Mouse (Mus musculus) frontal cortex, adult (tissue): Measurements from ENCODE around the gene Nsun6.

Experiments
- ATAC-seq: cut with Nextera tagmentation; 2 replicates; pipeline ENCODE4 v1.9.2; 2017; ENCODE audit warnings: mild to moderate bottlenecking, moderate library complexity, mixed read lengths; ENCODE audit not compliant: low TSS enrichment

Nsun6 gene

GRCm38 (mm10) chr2:14992531-14992930 is 62.3 kb downstream of the Nsun6 start:
- no peak for ATAC-seq

DNA sequence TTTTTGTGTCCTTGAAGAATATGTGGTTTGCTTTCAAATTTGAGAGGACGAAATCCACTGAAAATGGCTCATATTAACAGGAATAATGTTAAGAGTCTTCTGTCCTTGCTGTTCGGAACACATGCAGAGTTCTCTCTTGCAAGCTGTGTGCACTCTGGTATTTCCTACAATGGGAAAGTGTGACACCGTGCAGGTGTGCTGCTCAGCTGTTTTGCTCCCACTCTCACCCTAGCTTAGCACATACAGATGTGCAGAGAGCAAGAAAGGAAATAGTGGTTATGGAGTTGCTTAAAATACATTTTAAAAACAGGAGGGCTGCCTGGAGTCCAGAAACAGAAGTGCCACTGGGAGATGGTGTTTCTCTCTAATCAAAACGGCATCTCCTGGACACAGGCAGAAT is 65.5 kb downstream of the Nsun6 start:
- ATAC-seq: no peak

DNA sequence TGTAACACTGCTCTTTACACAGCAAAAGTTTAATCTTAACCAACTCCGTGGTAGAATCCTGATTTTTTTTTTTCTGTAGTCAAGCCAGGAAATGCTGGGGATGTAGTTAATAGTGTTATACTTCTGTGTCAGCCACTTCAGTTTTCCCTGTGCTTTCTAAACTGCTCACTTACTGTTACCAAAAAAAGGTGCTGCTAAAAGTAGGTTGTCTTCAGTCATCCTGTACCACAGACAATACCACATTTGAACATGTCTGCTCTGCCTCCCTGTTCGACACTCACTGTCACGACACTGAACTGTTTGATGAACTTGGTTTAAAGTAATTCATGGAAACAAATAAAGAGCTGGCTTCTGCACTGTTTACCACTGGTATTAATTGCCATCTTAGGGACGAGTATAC is 66.4 kb downstream of the Nsun6 start:
- peak; percentile 75 for ATAC-seq

DNA sequence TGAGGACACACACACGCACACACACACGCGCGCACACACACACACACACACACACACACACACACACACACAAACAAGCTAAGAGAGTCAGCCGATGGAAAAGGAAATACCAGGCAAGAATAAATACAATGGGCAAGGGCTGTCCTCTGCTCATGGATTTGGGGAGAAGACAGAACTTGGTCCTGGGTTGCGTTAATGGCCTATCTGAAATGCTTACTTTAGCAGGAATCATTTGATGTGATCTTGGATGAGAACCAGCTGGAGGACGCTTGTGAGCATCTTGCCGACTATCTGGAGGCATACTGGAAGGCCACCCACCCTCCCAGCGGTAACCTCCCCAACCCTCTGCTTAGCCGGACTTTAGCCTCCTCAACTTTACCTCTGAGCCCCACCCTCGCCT is 70.8 kb downstream of the Nsun6 start:
- no peak for ATAC-seq

DNA sequence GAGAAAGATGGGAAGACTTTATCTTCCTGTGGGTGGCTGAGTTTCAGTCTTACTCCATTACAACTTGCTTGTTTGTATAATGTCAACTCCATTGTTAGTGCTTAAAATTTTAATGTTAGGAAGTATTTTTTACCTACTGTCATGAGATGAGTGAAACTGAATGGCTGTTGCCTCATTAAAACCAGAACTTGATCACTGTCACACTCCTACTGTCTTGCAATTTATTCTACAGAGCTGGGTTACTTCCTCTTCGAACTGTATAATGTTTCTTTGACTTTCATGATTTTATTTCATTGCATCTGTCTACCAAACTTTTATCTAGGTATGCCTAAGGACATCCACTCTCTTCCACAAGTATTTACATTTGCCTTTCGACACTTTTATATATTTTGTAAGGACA is 93.4 kb downstream of the Nsun6 start:
- no peak for ATAC-seq

DNA sequence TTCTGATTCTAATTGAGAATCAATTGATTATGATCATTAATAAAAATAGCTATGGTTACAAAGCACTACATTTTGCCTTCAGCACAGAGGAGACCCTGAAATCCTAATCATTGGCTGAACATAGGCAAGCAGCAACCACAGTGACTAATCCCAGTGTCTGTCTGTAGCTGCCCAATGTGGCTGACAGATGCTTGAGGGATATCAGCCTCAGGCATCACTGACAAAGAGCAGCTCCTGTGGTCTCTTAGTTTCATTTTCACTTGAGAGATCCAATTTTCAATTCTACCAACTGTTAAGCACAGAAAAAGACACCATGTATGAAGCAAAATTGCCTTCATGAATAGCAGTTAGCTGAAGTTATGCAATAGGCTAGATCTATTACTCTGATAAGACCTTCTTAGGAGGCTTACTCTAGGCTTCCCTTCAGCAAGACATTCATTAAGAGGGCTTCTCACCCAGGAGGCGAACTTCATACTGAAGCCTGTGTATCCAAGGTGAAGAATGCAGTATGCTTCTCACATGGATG is 93.8 kb downstream of the Nsun6 start:
- ATAC-seq: no peak

DNA sequence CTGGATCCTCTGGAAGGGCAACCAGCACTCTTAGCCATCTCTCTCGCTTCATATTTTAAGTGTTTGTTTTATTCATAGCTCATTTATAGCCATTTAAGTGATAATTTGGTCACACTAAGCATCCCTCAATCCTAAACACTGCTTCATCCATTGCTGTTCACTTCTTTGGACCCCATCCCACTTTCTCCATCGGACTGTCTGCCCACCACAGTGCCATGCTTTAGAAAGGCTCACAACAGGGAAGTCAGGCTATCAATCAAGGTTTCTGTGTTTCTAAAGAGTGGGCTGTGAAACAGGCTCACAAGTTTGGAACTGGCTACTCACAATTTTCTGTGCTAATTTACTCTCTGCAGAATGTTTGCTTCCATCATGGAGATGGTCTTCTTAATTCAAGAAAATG is 101.8 kb downstream of the Nsun6 start:
- ATAC-seq: no peak
